Mouse (Mus musculus): ENCODE data around the gene Epn2.

- TF ChIP-seq POLR2A (IDR thresholded peaks at IDR 0.05; ENCODE audit: extremely low read depth, insufficient read depth, low read length), result no peak
- no peak for TF ChIP-seq CTCF (IDR thresholded peaks at IDR 0.05; ENCODE audit: extremely low read depth, insufficient read depth, low read length)
Observed at GRCm38 (mm10) chr11:61468534-61468933, 111.0 kb downstream of the Epn2 start.
